Mouse (Mus musculus) liver, embryonic 14.5 days (tissue): ENCODE results near the gene Fhod1. TPM values are rescaled to one million over a fixed set of nuclear protein-coding genes. Genes with fewer than 3 reads are reported as not detected.

Source experiments
- ATAC-seq: fragments of 200-750 bp; cut with Nextera tagmentation; 2 replicates; pipeline ENCODE4 v1.8.0; 2017; ENCODE audit warnings: moderate number of reproducible peaks, mild to moderate bottlenecking, moderate library complexity; ENCODE audit not compliant: insufficient read depth
- DNase-seq, 3 experiments: peaks; one replicate each; pipeline ENCODE4 v3.0.0-alpha.2; 2012 to 2013; ENCODE audit warnings: low read depth in 3 of 3, low spot score in 3 of 3
- H3K27ac ChIP-seq: fragments of 300-500 bp; sonication (generic); 2 replicates; pipeline ENCODE4 v1.5.1; 2014; ENCODE audit warnings: moderate library complexity, mild to moderate bottlenecking, control low read depth, inconsistent platforms
- H3K27me3 ChIP-seq: fragments of 300-500 bp; sonication (generic); 2 replicates; pipeline ENCODE4 v1.6.1; 2014; ENCODE audit warnings: mild to moderate bottlenecking, low read length, moderate library complexity; ENCODE audit not compliant: control insufficient read depth, insufficient read depth
- H3K36me3 ChIP-seq: fragments of 300-500 bp; sonication (generic); replicated peaks from 2 replicates; pipeline ENCODE4 v1.6.1; 2014; ENCODE audit warnings: low read depth; ENCODE audit not compliant: control insufficient read depth, insufficient read depth
- H3K4me1 ChIP-seq, 2 experiments: fragments of 200-500 bp in 1 of 2; fragments of 300-500 bp in 1 of 2; sonication (generic) in 1 of 2; replicated peaks; 2 replicates each; pipeline ENCODE4 v1.6.1; 2012 to 2014; ENCODE audit warnings: antibody characterized with exemption in 1 of 2, inconsistent platforms in 1 of 2, low read length in 1 of 2; ENCODE audit not compliant: control insufficient read depth in 2 of 2, insufficient read depth in 2 of 2
- H3K4me2 ChIP-seq: fragments of 300-500 bp; sonication (generic); 2 replicates; pipeline ENCODE4 v1.6.1; 2014; ENCODE audit warnings: low read depth, mild to moderate bottlenecking, control low read depth, moderate library complexity
- H3K4me3 ChIP-seq, 2 experiments: fragments of 200-500 bp in 1 of 2; fragments of 300-500 bp in 1 of 2; sonication (generic) in 1 of 2; 2 replicates each; pipeline ENCODE4 v1.5.1; 2012 to 2014; ENCODE audit warnings: low read depth in 2 of 2, low read length in 2 of 2, mild to moderate bottlenecking in 2 of 2, control low read depth in 1 of 2, inconsistent platforms in 1 of 2, moderate library complexity in 1 of 2; ENCODE audit not compliant: insufficient read depth in 1 of 2
- H3K9ac ChIP-seq: fragments of 300-500 bp; sonication (generic); replicated peaks from 2 replicates; pipeline ENCODE4 v1.6.1; 2014; ENCODE audit warnings: mild to moderate bottlenecking, control low read depth, moderate library complexity
- H3K9me3 ChIP-seq: fragments of 300-500 bp; sonication (generic); 2 replicates; pipeline ENCODE4 v1.6.1; 2016; ENCODE audit warnings: low read length, mixed read lengths; ENCODE audit not compliant: control insufficient read depth
- CTCF ChIP-seq: IDR thresholded peaks from 2 replicates; pipeline ENCODE4 v1.5.1; 2016; ENCODE audit warnings: antibody characterized with exemption, low read depth, control low read depth
- EP300 ChIP-seq: IDR thresholded peaks from 2 replicates; pipeline ENCODE4 v1.6.1; 2016; ENCODE audit warnings: antibody characterized with exemption, low read depth
- WGBS: fragments of 180-500 bp; shearing (Covaris S2); extraction: QIAGEN DNeasy Blood & Tissue Kit; methylation state at CpG from one replicate; pipeline ENCODE4 v1.1.7; 2014; ENCODE audit not compliant: insufficient replicate concordance; 5-methylcytosine and 5-hydroxymethylcytosine counted together
- microRNA counts: library from miRNA; unstranded; fragments of <30 nt; microRNA quantifications from one replicate; lab custom pipeline; 2016
- microRNA-seq: library from miRNA; unstranded; fragments of <30 nt; microRNA quantifications from one replicate; pipeline ENCODE4, GENCODE M21; 2016
- polyA plus RNA-seq, 2 experiments: library from polyadenylated mRNA; depleted of rRNA in 1 of 2; stranded (reverse) in 1 of 2; unstranded in 1 of 2; fragments of >200 nt; fragmentation: Nextera tagmentation in 1 of 2; extraction: Ambion mirVana in 1 of 2; gene quantifications; 2 replicates each; pipeline versions ENCODE4 v1.2.1 to v1.2.3; 2012 to 2014

The Fhod1 gene
- polyA plus RNA-seq, 2 experiments = 0.42 to 4.4 TPM

DNA sequence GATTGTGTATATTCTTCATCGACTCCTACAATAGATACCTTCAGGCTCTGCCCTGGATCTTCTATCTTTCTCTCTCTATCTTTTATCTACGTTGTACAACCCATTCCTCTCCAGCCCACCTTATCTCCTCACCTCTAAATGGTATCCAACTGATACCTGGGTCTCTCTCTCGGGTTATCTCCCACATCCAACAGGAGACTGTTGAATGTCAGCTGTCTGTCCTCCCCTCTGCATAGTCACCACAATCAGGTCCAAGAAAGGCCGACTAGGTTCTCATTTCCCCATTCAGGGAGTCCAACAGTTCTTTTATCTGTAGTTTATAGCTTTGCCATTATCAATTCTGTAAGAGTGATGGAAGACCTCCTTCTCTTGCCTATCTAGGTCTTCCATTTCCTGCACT is 65.5 kb downstream of the Fhod1 start:
- H3K27me3 ChIP-seq = peaks cover 27% of the 10 kb centered on the region
- H3K4me1 ChIP-seq = peaks cover 4 to 6% of the 10 kb centered on the region in 2 experiments; a peak in 1 of 4 replicates
- 34% methylated on average over 4 of the region's 4 CpGs for WGBS
- no peaks in the 10 kb centered on the region for H3K36me3 ChIP-seq
- ATAC-seq = no peak
- no peak overlapping the region for H3K4me2 ChIP-seq
- DNase-seq = no peak
- no peak overlapping the region for H3K9ac ChIP-seq
- TF ChIP-seq EP300 (no peak), CTCF (no peak)
- H3K9me3 ChIP-seq = no peaks in the 10 kb centered on the region
- H3K27ac ChIP-seq = no peak overlapping the region
- H3K4me3 ChIP-seq = no peak overlapping the region

DNA sequence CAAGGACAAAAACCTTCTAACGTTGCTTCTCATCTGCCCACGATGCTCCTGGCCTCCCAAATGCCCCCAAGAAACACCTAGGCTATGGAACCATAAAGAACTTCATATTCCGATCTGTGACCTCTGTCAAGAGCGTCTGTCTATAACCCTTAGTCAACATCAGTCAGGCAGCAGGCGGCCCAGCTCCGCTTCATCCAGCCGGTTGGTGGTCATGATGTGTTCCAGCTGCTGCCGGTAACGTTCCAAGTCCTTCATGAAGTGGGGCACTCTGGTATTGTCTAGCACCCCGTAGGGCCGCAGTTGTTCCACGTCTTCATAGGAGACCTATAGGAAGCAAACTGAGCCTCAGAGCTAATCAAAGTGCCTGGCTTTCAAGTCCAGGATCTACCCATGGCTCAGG is 65.9 kb downstream of the Fhod1 start:
- ATAC-seq = no peak
- Histone ChIP-seq H3K27ac (no peak overlapping the region), H3K9ac (no peak overlapping the region), H3K4me1 (peaks cover 4 to 6% of the 10 kb centered on the region in 2 experiments; a peak in 1 of 4 replicates), H3K27me3 (peaks cover 31% of the 10 kb centered on the region), H3K9me3 (no peaks in the 10 kb centered on the region), H3K4me2 (no peak overlapping the region), H3K4me3 (no peak overlapping the region), H3K36me3 (no peaks in the 10 kb centered on the region)
- TF ChIP-seq CTCF = no peak
- no peak for TF ChIP-seq EP300
- WGBS = 78% methylated on average over 12 of the region's 12 CpGs
- DNase-seq = no peak

DNA sequence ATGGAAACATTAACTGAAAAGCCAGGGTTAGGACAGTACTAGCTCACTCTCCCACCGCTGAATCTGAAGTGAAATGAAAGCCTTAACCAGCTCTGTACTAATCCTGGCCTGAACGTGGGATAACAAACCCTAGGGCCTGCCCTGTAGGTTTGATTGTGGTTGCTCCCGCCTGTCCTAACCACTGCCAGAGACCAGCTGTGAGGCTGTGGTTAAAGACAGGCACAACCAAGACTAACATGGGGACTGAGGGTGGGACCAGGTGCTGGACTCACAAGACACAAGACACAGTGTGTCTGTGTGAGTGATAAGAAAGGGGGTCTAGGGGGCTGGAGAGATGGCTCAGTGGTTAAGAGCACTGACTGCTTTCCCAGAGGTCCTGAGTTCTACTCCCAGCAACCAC is 67.2 kb downstream of the Fhod1 start:
- Histone ChIP-seq H3K27ac (no peak overlapping the region), H3K27me3 (peaks cover 44% of the 10 kb centered on the region), H3K4me3 (no peak overlapping the region), H3K9ac (no peak overlapping the region), H3K9me3 (no peaks in the 10 kb centered on the region), H3K4me1 (peaks cover 4 to 11% of the 10 kb centered on the region in 2 experiments; a peak in 3 of 4 replicates), H3K4me2 (no peak overlapping the region), H3K36me3 (no peaks in the 10 kb centered on the region)
- no peak for DNase-seq
- no peak for TF ChIP-seq EP300
- no peak for TF ChIP-seq CTCF
- WGBS = 40% methylated on average over 3 of the region's 3 CpGs
- ATAC-seq = no peak

MicroRNAs encoded within 50 kb of the gene (microRNA counts, 519-probe panel; counts per million panel counts)
- microRNA mmu-miR-328 (lab: Ali Mortazavi, UCI) = 69.9 counts per million

Small RNA genes lying within 50 kb of the gene (microRNA-seq; reads per million reads assigned to microRNA genes)
- gene Gm27320 (not detected), gene Mir328 (373 reads per million, percentile 62 among the genes with 10 or more reads in this experiment)

Other genes starting within 250 kb of the Fhod1 start
- gene Ces4a, start 216.2 kb downstream of the Fhod1 start, polyA plus RNA-seq (2012; rRNA removed) = not detected in 2 replicates
- gene Ces4a, start 216.2 kb downstream of the Fhod1 start, polyA plus RNA-seq (2014; fragmentation: Nextera tagmentation; extraction: Ambion mirVana) = not detected in 2 replicates
- gene Cbfb, start 177.3 kb downstream of the Fhod1 start, polyA plus RNA-seq (2012; rRNA removed) = 3.6 and 5.8 TPM in 2 replicates
- gene Cbfb, start 177.3 kb downstream of the Fhod1 start, polyA plus RNA-seq (2014; fragmentation: Nextera tagmentation; extraction: Ambion mirVana) = 7.5 and 7.8 TPM in 2 replicates
- gene D230025D16Rik, start 122.8 kb downstream of the Fhod1 start, polyA plus RNA-seq (2012; rRNA removed) = 10.7 and 11.9 TPM in 2 replicates
- gene D230025D16Rik, start 122.8 kb downstream of the Fhod1 start, polyA plus RNA-seq (2014; fragmentation: Nextera tagmentation; extraction: Ambion mirVana) = 14.7 and 16.7 TPM in 2 replicates
- gene B3gnt9, start 92.8 kb downstream of the Fhod1 start, polyA plus RNA-seq (2012; rRNA removed) = 1.6 and 1.7 TPM in 2 replicates
- gene B3gnt9, start 92.8 kb downstream of the Fhod1 start, polyA plus RNA-seq (2014; fragmentation: Nextera tagmentation; extraction: Ambion mirVana) = 2.3 and 3.1 TPM in 2 replicates
- gene Tradd, start 83.3 kb downstream of the Fhod1 start, polyA plus RNA-seq (2012; rRNA removed) = 5.5 and 6.0 TPM in 2 replicates
- 11.5 and 15.8 TPM in 2 replicates for gene Tradd, start 83.3 kb downstream of the Fhod1 start, polyA plus RNA-seq (2014; fragmentation: Nextera tagmentation; extraction: Ambion mirVana)
- 1.0 and 1.3 TPM in 2 replicates for gene Fbxl8, start 83.3 kb downstream of the Fhod1 start, polyA plus RNA-seq (2012; rRNA removed)
- gene Fbxl8, start 83.3 kb downstream of the Fhod1 start, polyA plus RNA-seq (2014; fragmentation: Nextera tagmentation; extraction: Ambion mirVana) = 0.75 and 0.83 TPM in 2 replicates
- 0.03 TPM in 1 of 2 replicates, not detected in the other for gene Hsf4, start 78.2 kb downstream of the Fhod1 start, polyA plus RNA-seq (2012; rRNA removed)
- 0.08 TPM in 1 of 2 replicates, not detected in the other for gene Hsf4, start 78.2 kb downstream of the Fhod1 start, polyA plus RNA-seq (2014; fragmentation: Nextera tagmentation; extraction: Ambion mirVana)
- 0.02 and 0.03 TPM in 2 replicates for gene Nol3, start 71.8 kb downstream of the Fhod1 start, polyA plus RNA-seq (2012; rRNA removed)
- gene Nol3, start 71.8 kb downstream of the Fhod1 start, polyA plus RNA-seq (2014; fragmentation: Nextera tagmentation; extraction: Ambion mirVana) = not detected in 2 replicates
- 1.3 and 1.6 TPM in 2 replicates for gene 4931428F04Rik, start 58.1 kb downstream of the Fhod1 start, polyA plus RNA-seq (2012; rRNA removed)
- gene 4931428F04Rik, start 58.1 kb downstream of the Fhod1 start, polyA plus RNA-seq (2014; fragmentation: Nextera tagmentation; extraction: Ambion mirVana) = 0.48 and 0.62 TPM in 2 replicates
- 6.2 and 6.5 TPM in 2 replicates for gene Exoc3l, start 51.9 kb downstream of the Fhod1 start, polyA plus RNA-seq (2012; rRNA removed)
- gene Exoc3l, start 51.9 kb downstream of the Fhod1 start, polyA plus RNA-seq (2014; fragmentation: Nextera tagmentation; extraction: Ambion mirVana) = 4.5 and 4.7 TPM in 2 replicates
- gene E2f4, start 50.3 kb downstream of the Fhod1 start, polyA plus RNA-seq (2012; rRNA removed) = 275 and 297 TPM in 2 replicates
- gene E2f4, start 50.3 kb downstream of the Fhod1 start, polyA plus RNA-seq (2014; fragmentation: Nextera tagmentation; extraction: Ambion mirVana) = 206 and 227 TPM in 2 replicates
- gene Elmo3, start 42.4 kb downstream of the Fhod1 start, polyA plus RNA-seq (2012; rRNA removed) = 3.6 and 4.2 TPM in 2 replicates
- gene Elmo3, start 42.4 kb downstream of the Fhod1 start, polyA plus RNA-seq (2014; fragmentation: Nextera tagmentation; extraction: Ambion mirVana) = 2.5 and 2.8 TPM in 2 replicates
- gene Lrrc29, start 21.7 kb downstream of the Fhod1 start, polyA plus RNA-seq (2012; rRNA removed) = 10.4 and 12.1 TPM in 2 replicates
- 9.1 and 11.4 TPM in 2 replicates for gene Lrrc29, start 21.7 kb downstream of the Fhod1 start, polyA plus RNA-seq (2014; fragmentation: Nextera tagmentation; extraction: Ambion mirVana)
- 59.1 and 66.5 TPM in 2 replicates for gene Tmem208, start 21.6 kb downstream of the Fhod1 start, polyA plus RNA-seq (2012; rRNA removed)
- gene Tmem208, start 21.6 kb downstream of the Fhod1 start, polyA plus RNA-seq (2014; fragmentation: Nextera tagmentation; extraction: Ambion mirVana) = 103 and 107 TPM in 2 replicates
- 0.87 and 0.90 TPM in 2 replicates for gene Slc9a5, start 890 bp upstream of the Fhod1 start, polyA plus RNA-seq (2012; rRNA removed)
- 0.08 and 0.14 TPM in 2 replicates for gene Slc9a5, start 890 bp upstream of the Fhod1 start, polyA plus RNA-seq (2014; fragmentation: Nextera tagmentation; extraction: Ambion mirVana)
- 0.08 TPM in 2 replicates for gene Plekhg4, start 25.3 kb upstream of the Fhod1 start, polyA plus RNA-seq (2012; rRNA removed)
- 0.06 TPM in 2 replicates for gene Plekhg4, start 25.3 kb upstream of the Fhod1 start, polyA plus RNA-seq (2014; fragmentation: Nextera tagmentation; extraction: Ambion mirVana)
- gene Kctd19, start 65.5 kb upstream of the Fhod1 start, polyA plus RNA-seq (2012; rRNA removed) = not detected in 2 replicates
- gene Kctd19, start 65.5 kb upstream of the Fhod1 start, polyA plus RNA-seq (2014; fragmentation: Nextera tagmentation; extraction: Ambion mirVana) = not detected in 2 replicates
- 0.04 and 0.09 TPM in 2 replicates for gene Lrrc36, start 65.6 kb upstream of the Fhod1 start, polyA plus RNA-seq (2012; rRNA removed)
- 0.08 and 0.10 TPM in 2 replicates for gene Lrrc36, start 65.6 kb upstream of the Fhod1 start, polyA plus RNA-seq (2014; fragmentation: Nextera tagmentation; extraction: Ambion mirVana)
- 0.49 and 0.60 TPM in 2 replicates for gene Tppp3, start 123.6 kb upstream of the Fhod1 start, polyA plus RNA-seq (2012; rRNA removed)
- gene Tppp3, start 123.6 kb upstream of the Fhod1 start, polyA plus RNA-seq (2014; fragmentation: Nextera tagmentation; extraction: Ambion mirVana) = 0.49 and 0.63 TPM in 2 replicates
- 2.2 and 2.4 TPM in 2 replicates for gene Zdhhc1, start 148.9 kb upstream of the Fhod1 start, polyA plus RNA-seq (2012; rRNA removed)
- gene Zdhhc1, start 148.9 kb upstream of the Fhod1 start, polyA plus RNA-seq (2014; fragmentation: Nextera tagmentation; extraction: Ambion mirVana) = 0.90 and 1.2 TPM in 2 replicates
- gene Hsd11b2, start 170.8 kb upstream of the Fhod1 start, polyA plus RNA-seq (2012; rRNA removed) = 1.1 TPM in 2 replicates
- 0.42 and 0.99 TPM in 2 replicates for gene Hsd11b2, start 170.8 kb upstream of the Fhod1 start, polyA plus RNA-seq (2014; fragmentation: Nextera tagmentation; extraction: Ambion mirVana)
- gene Atp6v0d1, start 218.1 kb upstream of the Fhod1 start, polyA plus RNA-seq (2012; rRNA removed) = 36.0 and 40.1 TPM in 2 replicates
- 44.3 and 46.3 TPM in 2 replicates for gene Atp6v0d1, start 218.1 kb upstream of the Fhod1 start, polyA plus RNA-seq (2014; fragmentation: Nextera tagmentation; extraction: Ambion mirVana)